Mouse (Mus musculus): Measurements from ENCODE around the gene Gm29289.
"Not testable (repeated sequence)": the region's sequence is repeated elsewhere in the genome, so short reads cannot be mapped to it uniquely, and the experiment has no call there.

The Gm29289 gene

GRCm38 (mm10) chrY:2932282-2932681, at the start of gene Gm29289:
TSS of gene Gm29289 (plus strand) at chrY:2932582.
- not testable (repeated sequence) for DNase-seq (ENCODE audit: low spot score)

DNA sequence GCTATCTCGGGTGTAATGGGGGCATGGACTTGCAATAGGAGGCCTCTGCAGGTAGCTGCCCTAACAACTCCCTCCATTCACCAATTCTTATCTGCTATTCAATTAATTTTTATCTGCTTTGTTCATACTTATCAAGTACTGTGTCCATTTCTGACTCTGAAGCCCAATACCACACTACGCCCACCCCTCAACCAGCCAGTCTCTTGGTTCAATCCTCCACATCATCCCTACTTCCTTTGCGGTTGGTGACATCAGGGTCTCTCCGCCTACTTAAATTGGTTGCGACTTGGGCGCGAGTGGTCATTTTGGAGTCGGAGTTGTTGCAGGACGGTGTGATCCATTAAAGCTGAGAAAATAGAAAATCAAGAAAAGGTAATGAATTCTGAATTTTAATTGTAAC, 31.7 kb upstream of the Gm29289 start, which contains the start of gene Gm10352:
Gm10352 (plus strand) TSS at position 301 of the 400 bp plus-strand sequence.
- not testable (repeated sequence) for DNase-seq (ENCODE audit: low spot score)

All from adipocyte (in vitro differentiated cells).